Mouse (Mus musculus): ENCODE data around the gene Retreg1. TPM values are rescaled to one million over a fixed set of nuclear protein-coding genes. Genes with fewer than 3 reads are reported as not detected.

Retreg1 gene
- total RNA-seq, 2 experiments from 2014 or later, result 27.3 to 49.5 TPM

DNA sequence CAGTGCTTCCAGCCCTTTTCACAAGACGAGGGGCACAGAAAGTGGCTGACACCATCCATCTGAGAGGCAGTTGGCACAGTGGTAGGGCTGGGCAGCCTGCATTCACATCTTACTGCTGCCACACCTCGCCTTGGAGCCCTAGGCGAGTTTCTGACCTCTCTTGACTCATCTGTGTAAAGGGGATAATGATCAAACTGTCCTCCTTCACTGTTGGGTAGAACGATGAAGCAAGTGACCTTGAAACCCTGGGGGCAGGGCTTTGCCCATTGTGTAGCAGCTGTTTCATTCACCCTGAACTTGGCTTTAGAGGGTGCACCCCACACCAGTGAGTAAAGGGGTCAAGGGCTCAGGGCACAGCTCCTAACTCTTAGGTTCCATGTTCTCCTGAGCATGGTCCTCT is 39.0 kb downstream of the Retreg1 start:
- DNase-seq, result no peak

- no peak for DNase-seq
Measured at GRCm38 (mm10) chr15:25884416-25884958, 41.5 kb downstream of the Retreg1 start.

- peak in 1 of 2 experiments; percentile 22 for DNase-seq
Measured at GRCm38 (mm10) chr15:25886581-25887011, 43.6 kb downstream of the Retreg1 start.

DNA sequence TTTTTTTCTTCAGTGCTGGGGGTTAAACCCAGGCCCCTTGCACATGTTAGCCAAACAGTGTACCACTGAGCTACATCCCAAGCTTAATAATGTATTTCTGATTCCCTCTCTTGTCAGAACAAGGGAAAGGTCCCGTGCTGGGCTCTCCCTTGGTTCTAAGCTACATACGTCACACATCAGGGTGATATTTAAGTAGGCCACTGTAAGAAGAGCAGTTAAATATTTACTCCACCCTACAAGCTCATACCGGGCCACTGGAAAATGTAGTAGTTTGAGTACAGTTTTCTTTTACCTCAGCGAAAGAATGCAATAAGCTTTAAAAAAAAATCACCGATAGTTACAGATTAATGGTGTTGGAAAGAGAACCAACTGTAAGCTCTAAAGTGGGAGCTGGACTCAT is 46.9 kb downstream of the Retreg1 start:
- no peak for DNase-seq

DNA sequence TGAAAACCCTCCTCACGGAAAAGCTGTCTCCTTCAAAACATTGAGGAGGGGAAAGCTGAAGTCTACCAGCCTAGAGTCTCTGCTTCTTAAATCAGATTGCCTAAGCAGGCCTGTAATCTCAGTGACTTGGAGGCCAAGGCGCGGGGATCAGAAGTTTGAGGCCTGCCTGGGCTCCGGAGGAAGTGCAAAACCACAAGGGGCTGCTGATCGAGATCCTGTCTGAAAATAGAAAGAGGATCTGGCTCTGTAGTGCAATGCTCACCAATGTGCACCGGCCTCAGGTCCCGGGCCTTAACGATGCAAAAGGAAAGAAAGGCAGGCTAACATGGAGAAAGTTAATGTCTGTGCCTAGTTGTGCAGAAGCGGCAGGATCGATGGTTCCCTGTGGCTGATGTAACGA is 48.6 kb downstream of the Retreg1 start:
- no peak for DNase-seq

DNA sequence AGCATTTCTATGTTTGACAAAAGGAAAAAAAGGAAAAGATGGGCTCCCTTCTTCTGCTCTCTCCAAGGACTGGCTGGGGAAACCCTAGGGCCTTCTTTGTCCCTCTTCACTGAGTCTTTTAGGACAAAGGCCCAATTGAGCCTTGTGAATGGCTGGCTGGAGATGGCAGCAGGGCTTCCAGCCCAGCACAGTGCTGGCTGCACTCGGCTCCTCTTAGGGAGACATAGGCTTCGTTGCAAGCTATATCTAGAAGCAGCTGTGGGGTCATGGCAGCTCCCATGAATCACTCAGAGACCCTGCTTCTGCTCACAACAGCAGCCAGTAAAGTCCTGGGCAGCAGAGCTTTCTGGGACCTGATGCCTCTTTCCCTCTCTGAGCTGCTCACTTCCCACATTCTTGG is 50.3 kb downstream of the Retreg1 start:
- DNase-seq, result no peak

- no peak for DNase-seq
Measured at GRCm38 (mm10) chr15:25896783-25897182, 53.8 kb downstream of the Retreg1 start.

GRCm38 (mm10) chr15:25897617-25898016 is 54.6 kb downstream of the Retreg1 start:
- DNase-seq, result no peak

DNA sequence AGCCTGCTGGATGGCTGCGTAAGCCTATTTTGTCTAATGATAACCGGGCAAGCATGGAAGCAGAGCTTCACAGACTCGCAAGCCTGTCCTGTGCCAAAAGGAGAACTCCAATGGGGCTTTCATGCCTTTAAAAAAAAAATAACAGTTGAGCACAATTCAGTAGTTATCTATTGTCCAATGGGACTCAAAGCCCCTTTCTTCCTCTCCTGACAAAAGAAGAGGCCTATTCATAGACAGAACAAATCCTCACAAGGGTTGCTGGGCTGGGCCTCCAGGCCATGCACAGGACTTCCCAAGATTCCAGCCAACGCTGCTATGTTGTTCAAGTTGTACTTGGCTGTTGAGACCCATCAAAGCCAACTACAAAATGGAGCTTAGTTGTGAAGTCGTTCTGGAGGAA is 56.0 kb downstream of the Retreg1 start:
- no peak for DNase-seq

- DNase-seq, result peak; percentile 89 to 92
Measured at GRCm38 (mm10) chr15:25900540-25900939, 57.6 kb downstream of the Retreg1 start.

DNA sequence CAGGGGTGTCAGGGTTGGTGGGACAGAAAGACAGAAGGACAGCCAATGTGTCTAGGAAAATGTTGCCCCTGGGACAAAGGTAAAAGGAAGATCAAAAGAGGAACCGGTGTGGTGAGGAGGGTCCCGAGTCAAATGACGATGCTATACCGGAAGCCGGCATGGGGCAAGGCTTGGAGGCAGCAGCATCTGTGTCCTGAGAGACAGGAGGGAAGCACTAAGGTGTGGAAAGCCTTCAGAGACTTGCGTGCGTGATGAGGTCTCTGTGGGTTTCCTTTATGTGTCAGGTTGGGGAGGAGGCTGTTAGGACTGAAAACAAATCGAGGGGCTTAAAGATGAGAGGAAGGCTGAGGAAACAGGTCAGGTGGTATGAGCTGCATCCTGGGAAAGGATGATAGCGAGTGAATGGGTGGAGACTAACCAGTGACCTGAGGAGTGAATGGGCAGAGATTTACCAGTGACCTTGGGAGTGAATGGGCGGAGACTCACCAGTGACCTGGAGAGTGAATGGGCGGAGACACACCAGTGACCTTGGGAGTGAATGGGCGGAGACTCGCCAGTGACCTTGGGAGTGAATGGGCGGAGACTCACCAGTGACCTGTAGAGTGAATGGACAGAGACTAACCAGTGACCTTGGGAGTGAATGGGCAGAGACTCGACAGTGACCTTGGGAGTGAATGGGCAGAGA is 60.1 kb downstream of the Retreg1 start:
- DNase-seq, result no peak

GRCm38 (mm10) chr15:25904435-25905021 is 61.5 kb downstream of the Retreg1 start:
- DNase-seq, result no peak

DNA sequence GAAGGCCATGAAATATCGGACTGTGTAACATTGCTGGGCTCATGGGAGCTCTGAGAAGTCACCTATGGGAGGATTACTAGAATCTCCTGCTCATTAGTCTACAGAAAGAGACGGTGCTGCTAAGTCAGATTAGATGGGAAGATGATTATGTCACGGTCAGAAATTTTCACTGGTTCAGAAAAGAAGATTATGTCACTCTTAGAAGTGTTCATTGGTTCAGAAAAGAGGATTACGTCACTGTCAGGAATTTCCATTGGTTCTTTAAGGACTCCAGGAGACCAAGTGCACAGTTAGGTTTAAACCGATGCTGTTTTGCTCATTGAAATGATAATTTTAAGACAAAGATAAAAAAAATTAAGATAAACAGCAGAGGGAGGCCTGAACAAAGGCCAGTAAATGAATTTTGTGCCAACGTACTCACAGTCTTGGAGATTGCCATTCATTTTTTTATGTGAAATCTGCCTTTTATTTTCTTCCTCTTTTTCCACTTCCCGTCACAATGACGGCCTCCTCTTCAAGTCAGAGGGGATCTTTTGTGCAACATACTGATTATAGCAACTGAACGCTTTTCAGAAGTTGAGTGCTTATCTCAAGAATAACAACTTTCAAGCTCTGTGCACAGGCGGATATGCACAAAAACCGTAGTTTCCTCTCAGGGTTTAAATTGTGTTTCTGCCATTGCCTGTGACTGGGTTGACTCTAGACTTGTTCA is 67.0 kb downstream of the Retreg1 start:
- no peak for DNase-seq

DNA sequence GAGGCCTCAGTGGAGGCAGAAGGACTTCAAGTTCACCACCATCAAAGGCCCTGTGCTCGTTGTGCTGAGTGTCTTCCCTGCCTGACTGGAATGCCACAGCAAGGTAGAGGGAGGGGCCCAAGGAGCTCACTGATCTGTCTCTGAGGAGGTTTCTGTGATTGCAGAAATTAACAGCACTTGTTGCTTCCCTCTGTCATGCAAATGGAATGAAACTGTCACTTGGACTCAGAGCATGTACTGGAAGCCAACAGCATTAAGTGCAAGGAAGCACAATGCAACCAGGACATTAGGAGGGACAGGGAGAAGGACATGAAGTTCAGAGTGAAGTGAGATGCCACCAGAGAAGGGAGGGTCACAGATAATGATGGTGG is 67.5 kb downstream of the Retreg1 start:
- no peak for DNase-seq

DNA sequence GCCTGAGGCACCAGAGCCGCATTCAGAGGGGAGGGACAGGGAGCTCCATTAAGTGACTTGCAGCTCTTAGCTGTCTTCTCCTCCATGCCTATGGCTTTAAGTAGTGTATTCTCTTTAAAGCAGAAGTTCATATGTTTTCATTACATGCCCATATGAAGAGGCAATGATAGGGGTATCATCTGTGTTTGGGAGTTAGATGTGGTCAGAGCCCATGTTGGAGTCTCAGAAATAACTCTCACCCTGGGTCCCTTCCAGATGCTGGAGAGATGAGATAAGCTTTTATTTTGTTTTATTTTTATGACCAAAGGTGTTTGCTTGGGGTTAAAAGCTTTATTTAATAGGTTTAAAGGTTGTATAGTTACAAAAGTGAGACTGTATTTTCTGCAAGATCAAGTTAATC is 67.9 kb downstream of the Retreg1 start:
- DNase-seq, result no peak

- peak; percentile 35 to 43 for DNase-seq
Measured at GRCm38 (mm10) chr15:25912911-25913310, 69.9 kb downstream of the Retreg1 start.

DNA sequence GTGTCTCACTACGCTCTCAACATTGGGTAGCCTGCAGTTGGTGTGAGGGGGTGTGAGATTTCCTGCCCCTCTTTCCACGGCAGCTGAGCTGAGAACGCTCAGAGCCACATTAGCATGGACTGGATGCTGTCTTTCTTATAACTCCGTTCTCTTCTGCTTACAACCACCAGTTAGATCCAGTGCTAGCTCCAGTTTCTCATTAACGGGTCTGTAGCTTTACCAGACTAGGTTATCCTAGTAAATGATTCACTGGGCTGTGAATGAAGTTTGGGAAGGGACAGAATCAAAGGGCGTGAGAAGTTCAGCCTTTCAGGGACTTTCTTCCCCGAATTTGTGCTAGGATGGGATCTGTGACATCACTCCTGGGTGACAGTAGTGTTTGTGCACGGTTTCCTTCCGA is 70.7 kb downstream of the Retreg1 start:
- DNase-seq, result no peak

GRCm38 (mm10) chr15:25914160-25914559 is 71.2 kb downstream of the Retreg1 start:
- no peak for DNase-seq

DNA sequence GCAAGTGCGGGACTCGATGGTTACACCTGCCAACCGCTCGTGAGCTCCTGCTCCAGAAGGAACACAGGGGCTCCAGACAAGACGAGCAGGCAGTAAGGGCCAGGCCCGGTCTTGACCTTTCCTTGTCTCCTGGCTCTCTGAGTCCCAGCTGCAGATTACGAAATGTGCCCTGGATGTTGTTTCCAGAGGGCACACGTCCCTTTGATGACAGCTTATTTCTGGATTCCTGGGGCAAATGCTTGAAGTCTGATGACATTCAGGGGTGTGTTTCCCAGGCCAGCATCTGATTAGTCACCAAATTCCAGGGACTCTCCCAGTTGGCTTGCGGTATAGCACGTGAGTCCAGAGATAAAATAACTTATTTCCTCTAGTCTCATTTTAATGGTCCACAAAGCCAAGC is 72.0 kb downstream of the Retreg1 start:
- peak; percentile 74 to 76 for DNase-seq

- no peak for DNase-seq
Measured at GRCm38 (mm10) chr15:25915574-25916205, 72.7 kb downstream of the Retreg1 start.

DNA sequence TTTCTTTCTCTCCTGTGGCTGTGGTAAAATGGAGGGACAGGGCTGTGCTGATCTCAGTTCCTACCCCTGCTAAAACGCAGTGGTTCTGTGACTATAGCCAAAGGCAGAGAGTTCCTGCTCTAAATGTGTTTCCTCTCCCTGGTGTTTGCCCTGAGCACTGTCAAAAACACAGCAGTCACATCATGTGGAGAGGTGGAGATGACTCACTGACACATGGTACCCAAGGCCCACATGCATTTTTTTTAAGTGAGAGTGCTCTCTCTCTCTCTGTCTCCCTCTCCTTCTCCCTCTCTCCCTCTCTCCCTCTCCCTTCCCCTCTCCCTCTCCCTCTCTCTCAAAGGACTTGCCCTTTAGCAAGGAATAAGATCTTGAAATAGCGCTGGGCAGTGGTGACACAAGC is 73.3 kb downstream of the Retreg1 start:
- no peak for DNase-seq

GRCm38 (mm10) chr15:25918641-25919040 is 75.7 kb downstream of the Retreg1 start:
- DNase-seq, result peak; percentile 41 to 52

GRCm38 (mm10) chr15:25919995-25920394 is 77.0 kb downstream of the Retreg1 start:
- no peak for DNase-seq
